Mouse (Mus musculus): ENCODE data around the gene 2010003K11Rik. TPM values are rescaled to one million over a fixed set of nuclear protein-coding genes. Genes with fewer than 3 reads are reported as not detected.
"Not testable (repeated sequence)": the region's sequence is repeated elsewhere in the genome, so short reads cannot be mapped to it uniquely, and the experiment has no call there.

The 2010003K11Rik gene
- total and polyA plus RNA-seq, 3 experiments: not detected

- no peak overlapping the region for H3K4me2 ChIP-seq (ENCODE audit: insufficient read depth, low read depth, poor library complexity, severe bottlenecking)
- no peak overlapping the region for H3K9ac ChIP-seq (ENCODE audit: insufficient read depth, low read depth)
- no peak overlapping the region for H3K27ac ChIP-seq (ENCODE audit: insufficient read depth, low read depth)
- H3K9me3 ChIP-seq (replicated peaks; ENCODE audit: low read length): no peaks in the 10 kb centered on the region
- H3K79me2 ChIP-seq (replicated peaks; ENCODE audit: control insufficient read depth, extremely low read depth, insufficient read depth, poor library complexity, severe bottlenecking): no peaks in the 10 kb centered on the region
- peaks cover 3 to 12% of the 10 kb centered on the region in 2 experiments; a peak in 2 of 4 replicates for H3K4me1 ChIP-seq (ENCODE audit: control insufficient read depth in 1 of 2, insufficient read depth in 2 of 2)
- H3K36me3 ChIP-seq (replicated peaks in 1 of 2; ENCODE audit: control insufficient read depth in 1 of 2, insufficient read depth in 1 of 2, low read length in 1 of 2): peaks cover 0 to 1% of the 10 kb centered on the region in 2 experiments
- dilution Hi-C loops (cut with MboI; ENCODE audit: extremely low pct_ligation_motif_present, extremely low pct_unique_long_range_greater_than_20kb, low sequenced_read_pairs): no loop called here
- no peak for TF ChIP-seq MAFK (IDR thresholded peaks at IDR 0.05; ENCODE audit: insufficient replicate concordance, low read length)
- TF ChIP-seq ZNF384 (IDR thresholded peaks at IDR 0.05; ENCODE audit: low read depth, low read length): no peak
- TF ChIP-seq JUN (IDR thresholded peaks at IDR 0.05; ENCODE audit: insufficient read depth, low read depth, low read length): no peak
- TF ChIP-seq SMC3 (IDR thresholded peaks at IDR 0.05; ENCODE audit: low read depth, low read length): no peak
- no peak for TF ChIP-seq NRF1 (IDR thresholded peaks at IDR 0.05; ENCODE audit: low read depth, low read length)
- DNase-seq (ENCODE audit: extremely low read depth): no peak
- no peak overlapping the region for H3K4me3 ChIP-seq (replicated peaks in 1 of 3; ENCODE audit: low read depth in 2 of 3, low read length in 2 of 3, poor library complexity in 1 of 3)
- in situ Hi-C loops (cut with MboI; ENCODE audit: low pct_ligation_motif_present, low pct_unique_long_range_greater_than_20kb, low sequenced_read_pairs): no loop called here
- H3K27me3 ChIP-seq (replicated peaks): no peaks in the 10 kb centered on the region
Observed at GRCm38 (mm10) chr19:4455071-4455800, 43.1 kb downstream of the 2010003K11Rik start.

- H3K9me3 ChIP-seq (replicated peaks; ENCODE audit: low read length); H3K36me3 ChIP-seq (replicated peaks in 1 of 2; ENCODE audit: control insufficient read depth in 1 of 2, insufficient read depth in 1 of 2, low read length in 1 of 2); DNase-seq (ENCODE audit: extremely low read depth); H3K27me3 ChIP-seq (replicated peaks); H3K79me2 ChIP-seq (replicated peaks; ENCODE audit: control insufficient read depth, extremely low read depth, insufficient read depth, poor library complexity, severe bottlenecking); H3K27ac ChIP-seq (ENCODE audit: insufficient read depth, low read depth); in situ Hi-C loops (cut with MboI; ENCODE audit: low pct_ligation_motif_present, low pct_unique_long_range_greater_than_20kb, low sequenced_read_pairs); H3K4me2 ChIP-seq (ENCODE audit: insufficient read depth, low read depth, poor library complexity, severe bottlenecking); H3K4me3 ChIP-seq (replicated peaks in 1 of 3; ENCODE audit: low read depth in 2 of 3, low read length in 2 of 3, poor library complexity in 1 of 3); H3K9ac ChIP-seq (ENCODE audit: insufficient read depth, low read depth); dilution Hi-C loops (cut with MboI; ENCODE audit: extremely low pct_ligation_motif_present, extremely low pct_unique_long_range_greater_than_20kb, low sequenced_read_pairs): not testable (repeated sequence)
- H3K4me1 ChIP-seq (ENCODE audit: control insufficient read depth in 1 of 2, insufficient read depth in 2 of 2): peaks cover 3 to 12% of the 10 kb centered on the region in 2 experiments; a peak in 2 of 4 replicates
Observed at GRCm38 (mm10) chr19:4454040-4454439, 44.3 kb downstream of the 2010003K11Rik start.

- no peak overlapping the region for H3K27ac ChIP-seq (ENCODE audit: insufficient read depth, low read depth)
- H3K4me2 ChIP-seq (ENCODE audit: insufficient read depth, low read depth, poor library complexity, severe bottlenecking): no peak overlapping the region
- no peak overlapping the region for H3K9ac ChIP-seq (ENCODE audit: insufficient read depth, low read depth)
- H3K9me3 ChIP-seq (replicated peaks; ENCODE audit: low read length): no peaks in the 10 kb centered on the region
- in situ Hi-C loops (cut with MboI; ENCODE audit: low pct_ligation_motif_present, low pct_unique_long_range_greater_than_20kb, low sequenced_read_pairs) (no loop called here), dilution Hi-C loops (cut with MboI; ENCODE audit: extremely low pct_ligation_motif_present, extremely low pct_unique_long_range_greater_than_20kb, low sequenced_read_pairs) (no loop called here)
- DNase-seq (ENCODE audit: extremely low read depth): no peak
- no peaks in the 10 kb centered on the region for H3K27me3 ChIP-seq (replicated peaks)
- H3K79me2 ChIP-seq (replicated peaks; ENCODE audit: control insufficient read depth, extremely low read depth, insufficient read depth, poor library complexity, severe bottlenecking): no peaks in the 10 kb centered on the region
- peaks cover 0 to 5% of the 10 kb centered on the region in 2 experiments for H3K36me3 ChIP-seq (replicated peaks in 1 of 2; ENCODE audit: control insufficient read depth in 1 of 2, insufficient read depth in 1 of 2, low read length in 1 of 2)
- TF ChIP-seq RCOR1 (conservative IDR thresholded peaks at IDR 0.05; ENCODE audit: low read depth, low read length) (no peak), MAZ (IDR thresholded peaks at IDR 0.05; ENCODE audit: low read depth, low read length) (no peak), ZC3H11A (IDR thresholded peaks at IDR 0.05; ENCODE audit: low read depth, low read length) (no peak), MXI1 (IDR thresholded peaks at IDR 0.05; ENCODE audit: low read depth, low read length) (no peak)
- H3K4me3 ChIP-seq (replicated peaks in 1 of 3; ENCODE audit: low read depth in 2 of 3, low read length in 2 of 3, poor library complexity in 1 of 3): no peak overlapping the region
- H3K4me1 ChIP-seq (ENCODE audit: control insufficient read depth in 1 of 2, insufficient read depth in 2 of 2): peaks cover 3 to 12% of the 10 kb centered on the region in 2 experiments; a peak in 2 of 4 replicates
Observed at GRCm38 (mm10) chr19:4452525-4452924, 45.9 kb downstream of the 2010003K11Rik start.
